Comparison of ENCODE assay signal across 8 mouse cellular contexts in genomic region chr11:58171459-58172091, GRCm38 (mm10). TPM values are rescaled to one million over a fixed set of nuclear protein-coding genes. Genes with fewer than 3 reads are reported as not detected.
A peak's percentile ranks its signal among the peaks of the same experiment; 100 is the strongest.
DNase-seq lines count a peak whose midpoint lies in the region; ATAC-seq and TF ChIP-seq lines count a peak whose summit lies in the region.

Gene Mrpl22 (plus strand): TSS chr11:58171661.

- peak; percentile 87 for ATAC-seq in common myeloid progenitor, adult 5-6 weeks (replicated peaks; ENCODE audit: low read depth, poor library complexity, severe bottlenecking)
- ATAC-seq in hindbrain, postnatal 0 days = peak; percentile 84
- peak; percentile 88 for ATAC-seq in megakaryocyte, adult 5-6 weeks (ENCODE audit: poor library complexity, severe bottlenecking)

- H3K9me3 ChIP-seq in hindbrain, postnatal 0 days (ENCODE audit: low read length) = no peaks in the 10 kb centered on the region

- peaks cover 10% of the 10 kb centered on the region for H3K36me3 ChIP-seq in hindbrain, postnatal 0 days (ENCODE audit: insufficient read depth, low read length)

- under 1% methylated on average over 34 of the region's 34 CpGs for WGBS in hindbrain, postnatal 0 days

- peaks cover 9% of the 10 kb centered on the region for H3K4me1 ChIP-seq in hindbrain, postnatal 0 days (ENCODE audit: insufficient read depth, low read length)

- no peaks in the 10 kb centered on the region for H3K27me3 ChIP-seq in hindbrain, postnatal 0 days (ENCODE audit: insufficient read depth, low read length)

- H3K9ac ChIP-seq in hindbrain, postnatal 0 days (replicated peaks; ENCODE audit: low read length) = peak within 1 kb of the TSS; percentile 82

- peak; percentile 99 for DNase-seq in ZHBTc4 (ENCODE audit: low read depth, low spot score)
- DNase-seq in gastrocnemius, adult 2 months = peak; percentile 97
- DNase-seq in hindbrain, postnatal 0 days (ENCODE audit: low spot score) = peak; percentile 98
- DNase-seq in left cerebral cortex, adult 2 months (ENCODE audit: extremely low spot score in 1 of 2, low spot score in 2 of 2) = peak; percentile 95 to 96
- peak; percentile 98 for DNase-seq in right cerebral cortex, adult 2 months (ENCODE audit: low spot score in 2 of 2)
- peak; percentile 98 for DNase-seq in urinary bladder, postnatal 14 days (ENCODE audit: low spot score)

- intact Hi-C loops in gastrocnemius, adult 2 months (cut with DNase I) = loop anchor here (2.0 kb wide), 1 partner anchor 131 kb away; no protein-coding TSS in a partner anchor
- intact Hi-C loops in left cerebral cortex, adult 2 months (cut with DNase I) = no loop called here

- no peak for TF ChIP-seq CTCF in gastrocnemius, adult 2 months (IDR thresholded peaks at IDR 0.05)
- TF ChIP-seq CTCF in hindbrain, postnatal 0 days (IDR thresholded peaks at IDR 0.05; ENCODE audit: low read depth) = no peak
- TF ChIP-seq CTCF in left cerebral cortex, adult 2 months (IDR thresholded peaks at IDR 0.05) = no peak

- H3K27ac ChIP-seq in gastrocnemius, adult 2 months = peak within 1 kb of the TSS; percentile 92
- H3K27ac ChIP-seq in hindbrain, postnatal 0 days = peak within 1 kb of the TSS; percentile 88
- H3K27ac ChIP-seq in left cerebral cortex, adult 2 months = peak within 1 kb of the TSS; percentile 63

- peak within 1 kb of the TSS; percentile 74 for H3K4me3 ChIP-seq in gastrocnemius, adult 2 months
- H3K4me3 ChIP-seq in hindbrain, postnatal 0 days (ENCODE audit: low read length) = peak within 1 kb of the TSS; percentile 76
- H3K4me3 ChIP-seq in left cerebral cortex, adult 2 months = peak within 1 kb of the TSS; percentile 58

- H3K4me2 ChIP-seq in hindbrain, postnatal 0 days (ENCODE audit: low read depth, low read length) = peak within 1 kb of the TSS; percentile 69

RNA-seq across cellular contexts. Expression of gene Mrpl22, which starts in this region (rescaled TPM):
- total RNA-seq in common myeloid progenitor, adult 5-6 weeks (2017) = 55.0 and 55.2 TPM in 2 replicates
- total RNA-seq in gastrocnemius, adult 2 months (2021) = 10 to 100 TPM; 35.6 to 45.8 TPM
- total RNA-seq in hindbrain, postnatal 0 days (2014; rRNA removed) = 24.7 and 37.7 TPM in 2 replicates
- polyA plus RNA-seq in hindbrain, postnatal 0 days (2015; fragmentation: Nextera tagmentation; extraction: Ambion mirVana) = 98.8 and 98.9 TPM in 2 replicates
- 10 to 100 TPM; 35.7 to 41.5 TPM for total RNA-seq in left cerebral cortex, adult 2 months (2021)
- total RNA-seq in megakaryocyte, adult 5-6 weeks (2015) = 45.0 and 47.8 TPM in 2 replicates
- total RNA-seq in megakaryocyte, adult 5-6 weeks (2017) = 29.6 and 31.8 TPM in 2 replicates

Comparison
In these comparisons a context has a peak if more than half of its experiments do, and no peak if none do; other contexts are left out.
1. Peak in every context shown above with its lines: DNase-seq, ATAC-seq, H3K4me3 ChIP-seq and H3K27ac ChIP-seq.